Mouse (Mus musculus) hindbrain, embryonic 10.5 days (tissue): ENCODE results near the gene Ppig. TPM values are rescaled to one million over a fixed set of nuclear protein-coding genes. Genes with fewer than 3 reads are reported as not detected.

ENCODE experiments used
- DNase-seq: peaks from one replicate; pipeline ENCODE4 v3.0.0-alpha.2; 2017; ENCODE audit warnings: low spot score
- H3K27ac ChIP-seq: fragments of 300-500 bp; sonication (generic); 2 replicates; pipeline ENCODE4 v1.5.1; 2016; ENCODE audit warnings: mild to moderate bottlenecking, moderate library complexity
- H3K27me3 ChIP-seq: fragments of 300-500 bp; sonication (generic); 2 replicates; pipeline ENCODE4 v1.6.1; 2016; ENCODE audit warnings: mild to moderate bottlenecking; ENCODE audit not compliant: poor library complexity, insufficient read depth, severe bottlenecking
- H3K36me3 ChIP-seq: fragments of 300-500 bp; sonication (generic); 2 replicates; pipeline ENCODE4 v1.6.1; 2016; ENCODE audit warnings: mild to moderate bottlenecking, moderate library complexity
- H3K4me1 ChIP-seq: fragments of 300-500 bp; sonication (generic); replicated peaks from 2 replicates; pipeline ENCODE4 v1.6.1; 2016; ENCODE audit warnings: mild to moderate bottlenecking
- H3K4me3 ChIP-seq: fragments of 300-500 bp; sonication (generic); 2 replicates; pipeline ENCODE4 v1.5.1; 2016; ENCODE audit warnings: mild to moderate bottlenecking, moderate library complexity
- H3K9me3 ChIP-seq: fragments of 300-500 bp; sonication (generic); 2 replicates; pipeline ENCODE4 v1.6.1; 2016; ENCODE audit warnings: mild to moderate bottlenecking, moderate library complexity
- WGBS: fragments of 180-500 bp; shearing (Covaris S2); methylation state at CpG from one replicate; pipeline ENCODE4 v1.1.7; 2016; 5-methylcytosine and 5-hydroxymethylcytosine counted together
- polyA plus RNA-seq: library from polyadenylated mRNA; unstranded; fragments of >200 nt; fragmentation: Nextera tagmentation; extraction: Ambion mirVana; gene quantifications from 2 replicates; pipeline ENCODE4 v1.2.1, GENCODE M21; 2016

Gene Ppig
- polyA plus RNA-seq, 1 experiment from 2014 or later: 78.0 TPM

DNA sequence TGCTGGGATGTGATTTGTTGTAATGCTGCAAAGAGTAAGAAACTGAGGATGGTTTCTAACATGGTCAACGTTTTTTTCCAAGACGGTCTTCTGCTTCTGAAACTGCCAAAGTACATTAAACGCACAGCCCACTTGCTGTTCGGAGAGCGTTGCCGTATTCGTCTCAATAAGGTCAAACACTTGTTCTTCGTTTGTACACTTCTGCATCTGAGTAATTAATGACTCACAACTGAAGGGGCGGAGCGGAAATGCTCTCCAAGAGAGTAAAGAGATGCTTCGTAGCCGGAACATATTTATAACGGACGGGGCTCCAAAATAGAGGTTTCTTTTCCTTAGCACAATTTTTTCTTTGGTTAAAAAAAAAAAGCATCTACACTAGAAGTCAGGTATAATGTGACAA lies 10.2 kb upstream of the Ppig start:
- Histone ChIP-seq H3K4me1 (peaks cover 11% of the 10 kb centered on the region; the same call in 1 of the 2 replicates), H3K27me3 (0 out of 2 replicates have a peak, but pooled peaks cover 2% of the 10 kb centered on the region), H3K4me3 (peak overlapping the region; percentile 87; the same call in 1 of the 2 replicates), H3K27ac (no peak overlapping the region), H3K9me3 (no peaks in the 10 kb centered on the region), H3K36me3 (peaks cover 31% of the 10 kb centered on the region)
- no peak for DNase-seq
- WGBS: 93% methylated on average over 14 of the region's 14 CpGs

DNA sequence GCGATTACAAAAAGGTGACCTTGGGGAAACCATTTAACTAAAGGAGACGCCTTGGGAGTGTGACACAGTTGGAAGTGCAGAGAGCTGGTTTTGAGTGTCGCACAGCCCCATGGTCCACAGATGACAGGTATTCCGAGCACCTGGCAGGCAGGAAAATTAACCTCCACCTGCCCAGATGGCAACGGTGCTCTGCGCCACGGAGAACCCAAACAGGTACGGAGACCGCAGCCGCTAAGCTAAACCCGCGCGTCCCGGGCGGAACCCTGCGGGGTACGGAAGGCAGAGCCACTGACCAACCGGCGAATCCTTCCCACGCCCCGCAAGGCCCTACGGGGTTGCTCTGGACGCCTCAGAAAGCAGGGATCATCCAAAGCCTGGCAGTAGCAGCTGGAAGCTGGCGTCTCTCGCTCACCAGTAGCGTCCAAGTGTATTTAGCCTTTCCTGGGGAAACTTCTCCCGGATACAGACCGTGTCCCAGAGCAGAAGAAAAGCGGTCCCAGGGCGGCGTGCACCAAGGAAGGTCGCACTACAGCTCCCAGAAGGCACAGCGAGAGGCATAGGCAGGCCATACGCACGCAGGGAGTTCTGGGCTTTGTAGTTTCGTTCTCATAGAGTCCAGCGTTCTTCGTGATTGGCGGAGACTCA lies 9.2 kb upstream of the Ppig start, which contains the start of gene Fastkd1:
Fastkd1 (minus strand) TSS at position 536 of the 645 bp plus-strand sequence.
- peaks cover 24% of the 10 kb centered on the region; the same call in 1 of the 2 replicates for H3K36me3 ChIP-seq
- H3K27me3 ChIP-seq: 0 out of 2 replicates have a peak, but pooled peaks cover 2% of the 10 kb centered on the region
- H3K27ac ChIP-seq: peak within 1 kb of the TSS; percentile 90
- under 1% methylated on average over 39 of the region's 39 CpGs for WGBS
- H3K4me3 ChIP-seq: peak within 1 kb of the TSS; percentile 87
- DNase-seq: peak; percentile 85
- H3K9me3 ChIP-seq: no peaks in the 10 kb centered on the region
- peaks cover 11% of the 10 kb centered on the region; the same call in 1 of the 2 replicates for H3K4me1 ChIP-seq

DNA sequence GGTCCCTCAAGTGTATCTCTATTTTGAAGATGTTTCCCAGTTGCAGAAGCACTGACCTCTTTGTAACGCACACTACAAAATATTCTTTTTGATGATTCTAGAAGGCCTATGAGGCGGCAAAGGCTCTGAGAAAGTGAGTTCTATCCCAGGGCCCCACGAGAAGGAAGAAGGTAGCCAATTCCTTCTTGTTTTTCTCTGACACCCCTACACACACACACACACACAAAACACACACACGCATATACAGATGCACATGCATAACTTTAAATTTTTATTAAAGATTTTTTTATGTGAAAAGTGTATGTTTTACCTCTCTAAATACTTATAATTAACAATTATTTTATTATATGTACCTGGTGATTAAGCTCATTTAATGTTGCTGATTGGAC lies 8.7 kb upstream of the Ppig start:
- H3K4me3 ChIP-seq: peak overlapping the region; percentile 87
- no peak for DNase-seq
- peaks cover 11% of the 10 kb centered on the region; the same call in 1 of the 2 replicates for H3K4me1 ChIP-seq
- WGBS: 37% methylated on average over 4 of the region's 4 CpGs
- no peaks in the 10 kb centered on the region for H3K9me3 ChIP-seq
- H3K27ac ChIP-seq: peak overlapping the region; percentile 90; the same call in 1 of the 2 replicates
- peaks cover 19% of the 10 kb centered on the region; the same call in 1 of the 2 replicates for H3K36me3 ChIP-seq
- 0 out of 2 replicates have a peak, but pooled peaks cover 2% of the 10 kb centered on the region for H3K27me3 ChIP-seq

DNA sequence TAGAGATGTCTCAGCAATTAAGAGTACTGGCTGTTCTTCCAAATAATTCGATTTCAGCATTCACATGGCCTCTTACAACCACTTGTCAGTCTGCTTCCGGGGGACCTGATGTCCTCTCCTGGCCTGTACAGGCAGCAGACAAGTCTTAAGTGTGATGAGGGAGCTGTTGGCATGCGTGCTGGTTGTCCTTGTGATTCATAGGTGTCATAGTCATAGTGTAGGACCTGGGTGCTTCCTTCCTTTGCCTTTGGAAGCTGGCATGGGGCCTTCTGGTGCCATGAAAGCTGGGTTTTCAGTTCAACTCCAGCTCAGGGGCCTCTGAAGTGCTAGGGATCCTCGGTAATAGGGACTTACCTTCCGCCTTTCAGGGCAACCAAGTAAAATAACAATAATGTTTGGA lies 8.2 kb upstream of the Ppig start:
- H3K4me3 ChIP-seq: no peak overlapping the region
- DNase-seq: no peak
- peaks cover 11% of the 10 kb centered on the region; the same call in 1 of the 2 replicates for H3K4me1 ChIP-seq
- 85% methylated on average over 5 of the region's 5 CpGs for WGBS
- H3K9me3 ChIP-seq: no peaks in the 10 kb centered on the region
- peaks cover 16% of the 10 kb centered on the region; the same call in 1 of the 2 replicates for H3K36me3 ChIP-seq
- 0 out of 2 replicates have a peak, but pooled peaks cover 2% of the 10 kb centered on the region for H3K27me3 ChIP-seq
- no peak overlapping the region for H3K27ac ChIP-seq

DNA sequence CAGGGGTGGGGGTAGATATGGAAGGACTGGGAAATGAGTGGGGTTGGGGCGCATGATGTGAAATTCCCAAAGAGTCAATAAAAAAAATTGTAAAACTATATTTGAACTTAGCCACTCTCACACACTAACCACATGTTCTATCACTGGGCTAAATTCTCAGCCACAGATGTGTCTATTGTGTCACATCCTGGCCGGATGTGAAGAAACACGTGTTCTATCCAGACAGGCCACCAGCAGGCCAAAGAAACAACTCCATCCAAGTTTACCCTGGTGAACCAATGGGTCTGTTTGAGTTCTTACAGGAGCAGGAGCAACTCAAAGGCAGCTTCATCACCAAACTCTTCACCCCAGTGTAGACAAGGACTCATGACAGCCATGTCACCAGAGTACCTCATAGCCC lies 5.9 kb upstream of the Ppig start:
- H3K27ac ChIP-seq: no peak overlapping the region
- peaks cover 11% of the 10 kb centered on the region; the same call in 1 of the 2 replicates for H3K4me1 ChIP-seq
- DNase-seq: no peak
- H3K4me3 ChIP-seq: no peak overlapping the region
- H3K27me3 ChIP-seq: 0 out of 2 replicates have a peak, but pooled peaks cover 2% of the 10 kb centered on the region
- H3K36me3 ChIP-seq: no peaks in the 10 kb centered on the region
- no peaks in the 10 kb centered on the region for H3K9me3 ChIP-seq
- WGBS: 83% methylated on average over 3 of the region's 3 CpGs

DNA sequence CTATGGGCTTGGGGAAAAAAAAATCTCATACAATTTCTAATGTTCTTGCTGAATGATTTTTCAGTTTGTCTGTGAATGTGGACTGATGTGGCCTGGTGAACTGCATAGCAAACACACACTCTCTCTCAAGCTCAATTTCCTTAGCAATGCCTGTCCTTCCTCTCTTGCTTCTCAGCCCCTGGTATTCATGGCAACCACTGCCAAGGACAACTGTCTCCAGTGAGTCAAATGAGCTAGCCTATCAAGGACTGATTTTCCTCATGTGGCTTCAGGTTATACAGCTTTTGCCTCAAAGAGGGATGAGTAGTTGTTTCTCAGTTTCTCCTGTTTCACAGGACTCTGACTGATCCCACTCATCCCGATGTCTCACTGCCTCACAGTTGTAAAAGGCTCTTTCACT lies 3.2 kb upstream of the Ppig start:
- WGBS: 83% methylated on average over 1 of the region's 1 CpGs
- no peaks in the 10 kb centered on the region for H3K9me3 ChIP-seq

DNA sequence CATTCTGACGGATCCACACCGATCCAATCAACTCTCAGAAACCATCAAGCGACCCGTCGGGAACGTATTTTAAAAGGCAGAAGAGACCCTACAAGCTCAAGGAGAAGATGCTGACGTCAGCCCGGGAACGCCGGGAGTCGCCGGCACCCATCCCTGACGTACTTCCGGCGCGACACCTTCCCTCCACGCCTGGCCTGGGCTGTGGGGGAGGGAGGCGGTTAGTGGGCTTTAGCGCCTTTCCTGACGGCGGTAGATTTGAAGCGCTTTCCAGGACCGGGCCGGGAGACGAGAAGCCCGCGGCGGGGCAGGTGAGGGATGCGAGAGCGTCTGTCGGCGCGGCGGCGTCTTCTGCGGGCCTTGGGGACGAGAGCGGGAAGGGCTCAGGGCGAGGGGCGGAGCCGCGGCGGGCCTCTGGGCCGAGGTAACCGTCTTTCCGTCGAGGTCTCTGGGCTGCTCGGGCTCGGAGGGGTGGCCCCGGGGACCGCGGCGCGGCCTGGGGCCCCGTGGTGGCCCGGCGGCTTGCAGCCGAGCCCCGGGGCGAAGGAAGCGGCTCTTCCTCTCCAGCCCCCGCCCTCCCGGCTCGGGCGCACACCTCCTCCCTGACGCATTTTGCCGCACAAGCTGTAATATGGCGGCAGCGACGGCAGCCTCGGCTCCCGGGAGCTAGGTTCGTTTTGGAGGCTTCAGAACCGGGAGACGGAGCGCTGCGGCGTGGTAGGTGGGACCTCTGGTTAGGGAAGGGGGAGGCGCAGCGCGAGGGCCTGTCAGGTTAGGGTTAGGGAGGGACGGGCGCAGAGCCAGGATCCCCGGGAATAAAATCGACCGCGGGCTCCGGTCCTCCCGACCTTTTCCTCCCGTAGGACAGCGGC lies 539 bp downstream of the Ppig start:
- Histone ChIP-seq H3K4me1 (peaks cover 15% of the 10 kb centered on the region), H3K27ac (peak overlapping the region; percentile 96), H3K27me3 (no peaks in the 10 kb centered on the region), H3K9me3 (no peaks in the 10 kb centered on the region), H3K36me3 (no peaks in the 10 kb centered on the region), H3K4me3 (peak overlapping the region; percentile 89)
- WGBS: under 1% methylated on average over 91 of the region's 91 CpGs
- peak; percentile 94 for DNase-seq

More for the DNA sequence above, 3.2 kb upstream of the Ppig start:
- H3K4me1 ChIP-seq: peaks cover 11% of the 10 kb centered on the region
- H3K27me3 ChIP-seq: 0 out of 2 replicates have a peak, but pooled peaks cover 2% of the 10 kb centered on the region
- no peaks in the 10 kb centered on the region for H3K36me3 ChIP-seq
- H3K27ac ChIP-seq: no peak overlapping the region
- DNase-seq: no peak
- no peak overlapping the region for H3K4me3 ChIP-seq

DNA sequence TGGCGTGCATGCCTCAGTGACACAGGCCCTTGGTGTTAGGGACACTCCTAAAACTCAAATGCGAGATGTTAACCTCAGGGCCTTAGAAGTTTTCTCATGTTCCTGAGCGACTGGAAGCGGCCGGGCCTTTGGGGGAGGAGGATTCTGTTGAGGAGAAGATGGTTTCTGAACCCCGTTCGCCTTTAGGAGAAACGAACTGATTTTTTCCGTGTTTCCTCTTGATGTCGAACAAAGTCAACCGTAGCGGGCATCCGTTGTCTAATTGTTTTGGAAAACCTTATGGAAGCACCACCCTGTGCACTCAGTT lies 1.1 kb downstream of the Ppig start:
- Histone ChIP-seq H3K9me3 (no peaks in the 10 kb centered on the region), H3K4me3 (peak overlapping the region; percentile 89), H3K27me3 (no peaks in the 10 kb centered on the region), H3K27ac (peak overlapping the region; percentile 96), H3K36me3 (no peaks in the 10 kb centered on the region), H3K4me1 (peaks cover 15% of the 10 kb centered on the region)
- under 1% methylated on average over 13 of the region's 13 CpGs for WGBS
- DNase-seq: no peak

DNA sequence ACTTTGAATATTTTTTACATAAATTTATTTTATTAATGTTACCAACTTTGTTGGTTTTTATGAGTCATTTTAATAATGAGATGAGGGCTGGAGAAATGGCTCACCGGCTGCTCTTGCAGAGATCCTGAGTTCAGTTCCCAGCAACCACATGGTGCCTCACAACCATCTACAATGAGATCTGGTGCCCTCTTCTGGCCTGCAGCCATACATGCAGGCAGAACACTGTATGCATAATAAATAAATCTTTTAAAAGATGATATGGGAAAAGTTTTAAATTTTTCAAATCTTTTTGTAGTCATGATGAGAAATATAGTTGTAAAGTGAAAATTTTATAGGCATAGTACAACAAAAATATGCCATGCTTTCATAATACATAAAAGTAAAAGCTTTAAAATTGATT lies 22.7 kb downstream of the Ppig start:
- Histone ChIP-seq H3K4me1 (no peaks in the 10 kb centered on the region), H3K27me3 (no peaks in the 10 kb centered on the region), H3K4me3 (no peak overlapping the region), H3K9me3 (peaks cover 5% of the 10 kb centered on the region), H3K27ac (no peak overlapping the region), H3K36me3 (peaks cover 99% of the 10 kb centered on the region)
- 84% methylated on average over 1 of the region's 1 CpGs for WGBS
- no peak for DNase-seq

DNA sequence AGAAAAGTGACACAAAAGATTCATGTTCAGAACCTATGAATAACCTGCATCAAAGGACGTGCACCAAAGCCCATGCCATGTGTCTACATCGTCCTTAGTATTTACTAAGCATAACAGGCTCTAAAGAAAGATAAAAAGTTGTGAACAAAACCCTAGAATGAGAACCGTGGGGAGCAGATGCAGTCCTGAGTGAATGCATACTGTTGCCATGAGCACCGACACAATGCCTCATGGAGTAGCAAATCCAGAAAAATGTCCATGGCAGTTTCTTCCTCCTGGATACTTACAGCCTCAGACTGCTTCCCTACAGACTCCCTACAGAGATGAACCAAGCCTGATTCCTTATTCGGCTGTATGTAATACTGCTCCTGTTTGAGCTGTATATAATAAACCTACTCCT lies 38.6 kb downstream of the Ppig start:
- DNase-seq: peak; percentile 27

DNA sequence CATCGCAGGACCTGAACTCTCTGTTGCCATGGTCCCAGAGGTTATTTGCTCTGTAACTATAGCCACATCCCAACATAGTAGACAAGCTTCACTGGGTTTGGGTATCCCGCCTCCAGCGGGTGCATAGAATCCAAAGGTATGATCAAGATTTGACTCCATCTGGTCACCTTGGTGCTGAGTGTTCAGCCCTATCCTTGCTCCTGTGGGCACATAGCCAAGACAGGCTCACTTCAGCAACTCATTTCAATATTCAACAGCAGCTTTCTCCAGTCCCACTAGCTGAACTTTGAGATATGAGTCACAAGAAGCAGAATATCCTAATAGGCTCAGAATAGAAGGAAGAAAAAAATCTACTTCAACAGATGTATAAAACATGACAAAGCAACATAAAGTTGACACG lies 41.0 kb downstream of the Ppig start:
- Histone ChIP-seq H3K4me1 (peaks cover 28% of the 10 kb centered on the region), H3K36me3 (peaks cover 17% of the 10 kb centered on the region), H3K27me3 (no peaks in the 10 kb centered on the region), H3K27ac (no peak overlapping the region), H3K4me3 (no peak overlapping the region), H3K9me3 (no peaks in the 10 kb centered on the region)
- DNase-seq: peak; percentile 17
- WGBS: 69% methylated on average over 4 of the region's 4 CpGs

More for the DNA sequence above, 38.6 kb downstream of the Ppig start:
- Histone ChIP-seq H3K27me3 (no peaks in the 10 kb centered on the region), H3K36me3 (peaks cover 14% of the 10 kb centered on the region), H3K9me3 (no peaks in the 10 kb centered on the region), H3K4me3 (no peak overlapping the region), H3K27ac (peak overlapping the region; percentile 47), H3K4me1 (peaks cover 28% of the 10 kb centered on the region)
- 38% methylated on average over 5 of the region's 5 CpGs for WGBS

DNA sequence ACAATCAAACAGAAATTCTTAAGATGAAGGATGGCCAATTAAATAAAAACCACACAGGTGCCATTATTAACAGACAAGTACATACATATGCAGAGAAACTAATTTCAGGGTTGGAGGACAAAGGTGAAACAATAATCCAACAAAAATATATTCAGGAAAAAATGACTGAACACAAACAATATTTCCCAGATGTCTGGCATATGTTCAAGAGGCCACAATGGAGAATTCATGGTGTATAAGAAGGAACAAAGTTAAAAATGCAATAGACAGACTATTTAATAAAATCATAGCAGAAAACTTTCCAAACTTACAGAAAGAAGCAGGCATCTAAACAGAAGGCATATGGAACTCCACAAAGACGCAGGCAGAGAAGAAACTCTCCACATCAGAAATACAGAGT lies 42.4 kb downstream of the Ppig start:
- H3K9me3 ChIP-seq: no peaks in the 10 kb centered on the region
- H3K36me3 ChIP-seq: peaks cover 17% of the 10 kb centered on the region
- DNase-seq: no peak
- 89% methylated on average over 1 of the region's 1 CpGs for WGBS
- no peak overlapping the region for H3K4me3 ChIP-seq
- H3K27me3 ChIP-seq: no peaks in the 10 kb centered on the region
- peaks cover 28% of the 10 kb centered on the region for H3K4me1 ChIP-seq
- no peak overlapping the region for H3K27ac ChIP-seq

DNA sequence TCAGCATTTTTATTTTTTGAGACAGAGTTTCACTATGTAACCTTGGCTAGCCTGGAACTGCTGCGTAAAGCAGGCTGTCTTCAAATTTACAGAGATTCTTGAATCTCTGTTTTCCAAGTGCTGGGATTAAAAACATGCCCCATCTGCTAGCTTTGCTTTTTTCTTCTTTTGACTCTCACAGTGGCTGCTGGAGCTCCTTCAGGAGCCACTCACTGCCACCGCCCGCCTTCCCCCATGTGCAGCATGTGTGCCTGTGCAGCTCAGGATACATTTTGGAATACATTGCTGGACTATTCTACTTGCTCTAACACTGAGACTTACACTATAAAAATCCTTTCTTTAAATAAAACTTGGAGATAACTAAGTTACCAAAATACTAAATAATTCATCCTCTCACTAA lies 51.0 kb downstream of the Ppig start:
- no peak for DNase-seq
- Histone ChIP-seq H3K9me3 (no peaks in the 10 kb centered on the region), H3K27ac (no peak overlapping the region), H3K36me3 (peaks cover 34% of the 10 kb centered on the region), H3K4me1 (no peaks in the 10 kb centered on the region), H3K4me3 (no peak overlapping the region), H3K27me3 (no peaks in the 10 kb centered on the region)
- WGBS: 92% methylated on average over 3 of the region's 3 CpGs
